Mouse (Mus musculus) megakaryocyte, embryonic 14.5 days (primary cell): ENCODE data around the gene Prkaca.

ENCODE experiments used
- FLI1 ChIP-seq: IDR thresholded peaks from 2 replicates; pipeline ENCODE4 v1.6.1; 2012; ENCODE audit warnings: low read length, inconsistent platforms, mixed read lengths
- GATA1 ChIP-seq: IDR thresholded peaks from 3 replicates; pipeline ENCODE4 v1.6.1; 2012; ENCODE audit warnings: mixed read lengths, low read length, inconsistent platforms, borderline replicate concordance

DNA sequence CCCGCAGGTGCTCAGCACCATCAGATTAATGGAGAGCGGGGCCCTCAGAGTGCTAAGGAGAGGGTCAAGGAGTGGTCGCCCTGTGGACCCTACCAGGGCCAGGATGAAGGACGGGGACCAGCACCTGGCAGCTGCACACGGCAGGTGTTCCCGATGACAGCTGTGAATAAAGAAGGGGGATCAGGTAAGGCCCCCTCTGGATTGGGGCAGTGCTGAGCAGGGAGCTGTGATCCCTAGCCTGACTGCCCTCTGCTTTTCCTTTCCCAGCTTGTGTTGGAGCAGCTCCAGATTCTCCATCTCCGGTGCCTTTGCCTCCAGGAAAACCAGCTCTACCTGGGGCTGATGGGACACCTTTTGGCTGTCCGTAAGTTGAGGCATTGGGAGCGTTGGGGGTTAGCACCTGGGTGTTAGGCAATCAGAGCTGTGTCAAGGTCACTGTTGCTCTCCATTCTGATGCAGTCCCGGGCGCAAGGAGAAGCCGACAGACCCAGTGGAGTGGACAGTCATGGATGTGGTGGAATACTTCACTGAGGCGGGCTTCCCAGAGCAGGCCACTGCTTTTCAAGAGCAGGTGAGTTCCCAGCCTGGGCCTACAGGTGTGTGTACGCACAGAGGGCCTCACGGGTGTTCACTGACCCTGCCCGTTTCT is 26.4 kb downstream of the Prkaca start:
- TF ChIP-seq GATA1 (no peak), FLI1 (no peak)
